Mouse (Mus musculus) lung, embryonic 16.5 days (tissue): Measurements from ENCODE around the gene Gm49355. TPM values are rescaled to one million over a fixed set of nuclear protein-coding genes. Genes with fewer than 3 reads are reported as not detected.

Source experiments
- ATAC-seq: fragments of 200-750 bp; cut with Nextera tagmentation; 2 replicates; pipeline ENCODE4 v1.8.0; 2017; ENCODE audit warnings: low read depth, mild to moderate bottlenecking, moderate library complexity
- H3K27ac ChIP-seq: fragments of 300-500 bp; sonication (generic); 2 replicates; pipeline ENCODE4 v1.5.1; 2014; ENCODE audit warnings: mild to moderate bottlenecking, control low read depth, low read length
- H3K27me3 ChIP-seq: fragments of 300-500 bp; sonication (generic); 2 replicates; pipeline ENCODE4 v1.6.1; 2014; ENCODE audit warnings: low read depth, low read length, mixed read lengths; ENCODE audit not compliant: control insufficient read depth, insufficient read depth
- H3K36me3 ChIP-seq: fragments of 300-500 bp; sonication (generic); 2 replicates; pipeline ENCODE4 v1.6.1; 2014; ENCODE audit warnings: low read length; ENCODE audit not compliant: control insufficient read depth, insufficient read depth
- H3K4me1 ChIP-seq: fragments of 300-500 bp; sonication (generic); replicated peaks from 2 replicates; pipeline ENCODE4 v1.6.1; 2014; ENCODE audit warnings: low read length, mixed read lengths; ENCODE audit not compliant: control insufficient read depth, insufficient read depth
- H3K4me2 ChIP-seq: fragments of 300-500 bp; sonication (generic); 2 replicates; pipeline ENCODE4 v1.6.1; 2014; ENCODE audit warnings: low read depth, low read length, control low read depth
- H3K4me3 ChIP-seq: fragments of 300-500 bp; sonication (generic); 2 replicates; pipeline ENCODE4 v1.5.1; 2014; ENCODE audit warnings: mild to moderate bottlenecking, low read length, control low read depth
- H3K9ac ChIP-seq: fragments of 300-500 bp; sonication (generic); 2 replicates; pipeline ENCODE4 v1.6.1; 2014; ENCODE audit warnings: low read length, control low read depth
- H3K9me3 ChIP-seq: fragments of 300-500 bp; sonication (generic); 2 replicates; pipeline ENCODE4 v1.6.1; 2016; ENCODE audit warnings: low read length; ENCODE audit not compliant: control insufficient read depth
- WGBS: fragments of 180-500 bp; shearing (Covaris S2); extraction: QIAGEN DNeasy Blood & Tissue Kit; methylation state at CpG from one replicate; pipeline ENCODE4 v1.1.7; 2014; 5-methylcytosine and 5-hydroxymethylcytosine counted together
- polyA plus RNA-seq: library from polyadenylated mRNA; unstranded; fragments of >200 nt; fragmentation: Nextera tagmentation; extraction: Ambion mirVana; gene quantifications from 2 replicates; pipeline ENCODE4 v1.2.1, GENCODE M21; 2015

Gene Gm49355
- polyA plus RNA-seq, 1 experiment from 2014 or later, result 0.15 TPM

DNA sequence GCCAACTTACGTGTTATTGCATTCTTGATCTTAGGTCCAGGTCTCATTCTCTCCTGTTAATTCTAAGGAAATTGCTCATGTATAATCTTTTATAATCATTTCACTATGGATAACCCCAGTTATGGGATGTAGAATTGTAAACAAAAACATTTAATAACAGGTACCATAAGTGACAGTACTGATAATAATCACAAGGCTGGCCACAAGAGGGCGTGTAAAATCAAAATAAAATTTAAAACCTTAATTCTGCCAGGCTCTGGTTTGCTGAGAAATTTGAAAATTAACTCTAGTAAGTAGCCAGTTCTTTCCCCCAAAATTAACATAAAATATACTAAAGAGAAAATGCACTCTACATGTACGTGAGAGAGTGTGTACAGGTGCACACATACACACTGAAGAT lies 16.9 kb downstream of the Gm49355 start:
- no peak for ATAC-seq
- Histone ChIP-seq H3K9me3 (no peaks in the 10 kb centered on the region), H3K4me1 (peaks cover 4% of the 10 kb centered on the region; the same call in 1 of the 2 replicates), H3K4me3 (no peak overlapping the region), H3K27me3 (no peaks in the 10 kb centered on the region), H3K36me3 (no peaks in the 10 kb centered on the region; the same call in 1 of the 2 replicates), H3K27ac (no peak overlapping the region), H3K4me2 (no peak overlapping the region), H3K9ac (no peak overlapping the region)
- 62% methylated on average over 3 of the region's 3 CpGs for WGBS

DNA sequence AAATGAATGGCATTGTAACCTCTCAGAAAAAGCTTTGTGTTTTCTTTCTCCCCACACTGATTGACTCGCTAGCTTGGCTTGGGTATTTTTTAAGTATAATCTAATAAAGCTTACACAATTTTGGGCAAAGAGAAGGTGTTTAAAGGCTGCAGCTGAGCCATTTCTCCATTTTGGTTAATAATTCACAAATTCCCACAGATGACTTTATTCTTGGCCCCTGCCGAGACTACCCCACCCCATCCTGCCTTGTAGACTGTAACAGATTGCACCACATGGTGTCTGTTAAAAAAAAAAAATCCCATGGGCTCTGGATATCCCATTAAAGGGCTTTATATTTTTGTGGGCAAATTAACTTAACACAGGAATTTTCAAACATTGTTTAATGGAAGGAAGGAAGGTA lies 19.3 kb downstream of the Gm49355 start:
- H3K27me3 ChIP-seq, result no peaks in the 10 kb centered on the region
- no peaks in the 10 kb centered on the region for H3K9me3 ChIP-seq
- no peak overlapping the region for H3K4me2 ChIP-seq
- H3K27ac ChIP-seq, result no peak overlapping the region
- H3K9ac ChIP-seq, result no peak overlapping the region
- H3K36me3 ChIP-seq, result no peaks in the 10 kb centered on the region; the same call in 1 of the 2 replicates
- 54% methylated on average over 2 of the region's 2 CpGs for WGBS
- ATAC-seq, result no peak
- H3K4me1 ChIP-seq, result peaks cover 4% of the 10 kb centered on the region; the same call in 1 of the 2 replicates
- no peak overlapping the region for H3K4me3 ChIP-seq

DNA sequence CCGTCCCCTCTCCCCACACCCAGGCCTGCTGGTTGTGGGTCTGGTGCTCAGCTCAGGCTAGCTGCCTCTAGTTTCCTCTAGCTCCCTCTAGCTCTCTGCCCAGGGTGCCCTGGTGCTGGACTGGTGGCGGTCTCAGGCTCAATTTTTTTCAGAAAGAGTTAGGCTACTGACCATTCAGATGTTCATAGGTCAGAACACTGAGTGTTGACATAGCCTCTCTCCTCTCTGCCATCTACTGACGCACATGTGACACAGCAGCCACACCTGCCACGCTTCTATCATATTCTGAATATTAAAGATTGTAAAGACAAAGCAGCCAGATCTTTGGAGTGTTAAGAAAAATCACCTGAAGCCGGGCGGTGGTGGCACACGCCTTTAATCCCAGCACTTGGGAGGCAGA lies 49.8 kb downstream of the Gm49355 start:
- WGBS, result 71% methylated on average over 7 of the region's 7 CpGs
- H3K27ac ChIP-seq, result no peak overlapping the region
- no peak overlapping the region for H3K4me3 ChIP-seq
- H3K4me2 ChIP-seq, result no peak overlapping the region
- peaks cover 31% of the 10 kb centered on the region for H3K27me3 ChIP-seq
- H3K4me1 ChIP-seq, result no peaks in the 10 kb centered on the region
- no peak for ATAC-seq
- no peaks in the 10 kb centered on the region for H3K36me3 ChIP-seq
- H3K9me3 ChIP-seq, result no peaks in the 10 kb centered on the region
- no peak overlapping the region for H3K9ac ChIP-seq

DNA sequence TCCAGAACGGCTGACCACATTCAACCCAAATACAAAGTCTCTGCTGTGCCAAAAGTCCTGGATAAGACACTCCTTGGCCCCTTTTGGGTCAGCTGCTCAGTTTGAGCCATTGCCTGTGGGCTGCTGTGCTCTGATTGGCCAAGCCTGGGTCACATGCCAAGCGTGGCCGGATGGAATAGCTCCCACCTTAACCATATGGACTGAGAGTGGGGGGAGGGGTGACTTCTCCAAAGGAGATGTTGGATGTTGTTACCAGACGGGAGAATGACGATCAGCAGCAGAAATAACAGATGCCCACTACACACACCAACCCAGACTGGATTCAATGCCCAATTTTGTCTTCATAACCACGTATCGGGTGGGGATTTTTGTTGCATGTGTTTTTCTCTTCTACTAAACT lies 51.1 kb downstream of the Gm49355 start:
- Histone ChIP-seq H3K27me3 (peaks cover 41% of the 10 kb centered on the region), H3K9ac (no peak overlapping the region), H3K4me2 (no peak overlapping the region), H3K27ac (no peak overlapping the region), H3K4me3 (no peak overlapping the region), H3K36me3 (no peaks in the 10 kb centered on the region), H3K9me3 (no peaks in the 10 kb centered on the region), H3K4me1 (no peaks in the 10 kb centered on the region)
- ATAC-seq, result no peak
- WGBS, result 33% methylated on average over 7 of the region's 7 CpGs

DNA sequence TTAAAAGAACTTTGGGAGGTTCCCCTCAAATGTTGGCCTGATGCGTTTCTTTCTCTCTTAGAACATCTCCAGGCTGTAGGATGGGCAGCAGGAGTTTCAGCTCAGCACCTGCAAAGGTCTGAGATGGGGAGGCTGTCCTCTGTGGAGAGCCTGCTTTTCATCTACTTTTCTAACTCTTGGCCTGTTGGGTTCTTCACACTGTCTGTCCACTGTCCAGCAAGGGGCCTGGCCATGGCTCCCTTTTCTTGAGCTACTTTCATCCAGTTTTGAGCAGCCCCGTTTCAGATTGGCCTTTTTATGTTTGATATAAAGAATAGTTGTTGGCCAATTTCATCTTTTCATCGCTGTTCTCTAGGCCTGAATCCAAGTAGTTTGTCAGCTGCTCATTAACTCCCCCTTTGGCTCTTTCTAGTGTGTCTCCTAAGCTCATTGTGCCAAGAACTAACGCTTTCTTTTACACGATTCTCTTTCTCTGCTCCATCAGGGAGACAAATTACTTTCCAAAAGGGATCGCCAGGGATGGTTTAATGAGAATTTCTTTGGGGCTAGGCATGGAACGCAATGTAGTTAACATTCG lies 53.7 kb downstream of the Gm49355 start:
- H3K9ac ChIP-seq, result no peak overlapping the region
- H3K36me3 ChIP-seq, result no peaks in the 10 kb centered on the region
- 5% methylated on average over 8 of the region's 8 CpGs for WGBS
- no peaks in the 10 kb centered on the region; the same call in 1 of the 2 replicates for H3K4me1 ChIP-seq
- no peak overlapping the region for H3K4me2 ChIP-seq
- no peak overlapping the region for H3K27ac ChIP-seq
- no peak overlapping the region for H3K4me3 ChIP-seq
- no peak for ATAC-seq
- H3K27me3 ChIP-seq, result peaks cover 67% of the 10 kb centered on the region
- H3K9me3 ChIP-seq, result no peaks in the 10 kb centered on the region

DNA sequence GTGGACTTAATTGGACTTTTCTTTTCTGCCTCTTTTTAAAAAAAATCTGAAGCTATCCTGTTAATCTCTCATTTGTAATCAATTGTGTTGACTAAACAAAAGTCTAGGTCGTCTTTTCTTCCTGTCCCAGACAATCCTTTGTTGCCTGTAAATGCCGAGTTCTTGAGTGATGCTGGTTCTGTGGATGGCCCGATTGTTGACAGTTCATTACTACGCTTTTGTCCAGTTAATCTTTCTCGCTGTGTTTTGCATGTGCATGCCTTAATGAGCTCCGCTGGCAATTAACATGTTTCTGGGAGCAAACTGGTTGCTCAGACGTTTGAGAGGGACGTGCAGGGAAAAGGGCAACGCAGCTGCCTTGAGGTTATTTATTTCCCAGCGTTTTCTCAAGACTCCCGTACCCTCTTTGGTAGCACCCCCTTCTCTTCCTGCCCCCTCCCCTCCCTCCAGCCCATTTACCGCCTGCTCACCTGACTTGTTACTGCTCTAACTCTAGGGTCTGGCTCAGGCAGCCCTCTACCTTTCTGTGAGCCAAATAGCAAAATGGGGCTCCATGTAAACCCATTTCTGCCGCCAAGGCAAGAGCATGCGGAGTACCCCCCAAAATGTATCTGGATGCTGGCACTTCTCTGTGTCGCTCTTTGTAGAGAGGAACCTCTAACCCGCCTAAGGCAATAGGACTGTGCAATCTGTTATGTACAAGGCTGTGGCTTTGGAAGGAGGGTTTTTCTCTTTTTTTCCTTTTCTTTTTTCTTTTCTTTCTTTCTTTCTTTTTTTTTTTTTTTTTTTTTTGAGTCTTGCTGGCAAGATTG lies 54.4 kb downstream of the Gm49355 start:
- no peak overlapping the region for H3K27ac ChIP-seq
- no peak overlapping the region for H3K4me3 ChIP-seq
- H3K27me3 ChIP-seq, result peaks cover 73% of the 10 kb centered on the region
- no peaks in the 10 kb centered on the region; the same call in 1 of the 2 replicates for H3K4me1 ChIP-seq
- 2% methylated on average over 16 of the region's 16 CpGs for WGBS
- ATAC-seq, result no peak
- no peaks in the 10 kb centered on the region for H3K36me3 ChIP-seq
- no peaks in the 10 kb centered on the region for H3K9me3 ChIP-seq
- H3K4me2 ChIP-seq, result no peak overlapping the region
- no peak overlapping the region for H3K9ac ChIP-seq

DNA sequence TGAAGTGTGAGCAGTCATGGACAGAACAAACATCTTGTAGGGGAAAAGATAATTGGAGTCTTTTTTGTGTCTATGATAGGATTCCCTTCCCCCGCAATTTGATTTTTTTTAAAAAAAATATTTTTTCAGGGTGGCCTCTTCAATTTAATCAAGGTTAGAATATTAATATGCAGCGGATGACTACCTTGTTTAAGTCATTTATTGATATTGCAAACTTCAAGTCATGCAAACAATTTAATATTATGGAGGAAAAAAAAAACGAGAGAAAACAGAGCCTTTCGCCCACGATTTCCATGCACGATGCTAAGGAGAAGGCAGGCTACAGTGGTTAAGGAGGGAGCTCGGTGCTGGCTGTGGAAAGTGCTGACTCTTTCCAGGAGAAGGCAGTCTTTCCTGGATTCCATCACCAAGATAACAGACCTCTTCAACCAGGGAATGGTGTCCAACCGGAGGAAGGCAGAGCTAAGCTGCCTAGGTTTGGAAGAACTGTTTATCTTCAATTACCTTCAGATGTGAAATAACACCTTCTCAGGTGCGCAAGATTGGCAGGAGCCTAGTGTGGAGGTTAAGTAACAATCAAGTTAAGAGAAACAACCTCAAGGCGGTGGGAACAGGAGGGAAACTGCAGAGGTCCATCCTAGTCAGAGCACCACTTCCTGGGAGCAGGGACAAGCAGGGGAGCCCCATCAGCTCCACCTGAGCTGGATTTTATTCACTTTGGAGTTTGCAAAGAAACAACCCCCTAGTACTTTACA lies 55.2 kb downstream of the Gm49355 start:
- Histone ChIP-seq H3K9me3 (no peaks in the 10 kb centered on the region), H3K4me3 (no peak overlapping the region), H3K9ac (no peak overlapping the region), H3K4me1 (no peaks in the 10 kb centered on the region; the same call in 1 of the 2 replicates), H3K36me3 (no peaks in the 10 kb centered on the region), H3K4me2 (no peak overlapping the region), H3K27me3 (peaks cover 81% of the 10 kb centered on the region), H3K27ac (no peak overlapping the region)
- WGBS, result 2% methylated on average over 10 of the region's 10 CpGs
- no peak for ATAC-seq

DNA sequence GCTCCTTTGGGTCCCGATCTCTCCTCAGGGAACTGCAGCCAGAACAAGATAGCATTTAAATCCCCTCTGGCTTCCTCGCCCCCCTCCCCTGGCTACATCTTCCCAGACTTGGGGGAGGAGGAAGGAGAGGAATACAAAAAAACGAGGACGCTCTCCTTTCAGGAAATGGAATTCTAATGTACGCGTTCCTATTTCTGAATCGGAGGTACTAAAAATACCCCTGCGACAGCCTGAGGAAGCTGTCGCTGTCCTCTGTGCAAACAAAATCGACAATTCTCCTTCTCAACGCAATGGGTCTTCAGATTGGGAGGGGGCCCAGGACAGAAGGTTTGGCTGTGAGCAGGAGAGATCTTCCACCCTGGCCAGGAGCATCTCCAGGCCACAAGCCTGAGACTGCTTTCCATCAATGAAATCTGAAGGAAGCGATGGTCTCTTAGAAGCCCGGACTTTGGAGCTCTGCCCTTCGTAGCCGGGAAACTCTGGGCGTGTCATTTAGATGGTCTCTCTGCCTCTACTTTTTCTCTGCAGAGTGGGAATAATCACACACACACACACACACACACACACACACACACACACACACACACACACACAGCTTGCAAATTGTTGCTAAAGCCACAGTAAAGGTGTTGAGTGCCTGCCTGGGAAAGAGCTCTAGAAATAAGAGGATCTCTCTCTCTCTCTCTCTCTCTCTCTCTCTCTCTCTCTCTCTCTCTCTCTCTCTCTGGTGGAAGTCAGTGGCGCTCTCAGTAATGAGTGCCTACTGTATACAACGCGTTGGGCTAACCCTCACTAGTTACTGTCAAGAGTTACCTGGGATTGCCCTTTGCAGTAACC lies 56.7 kb downstream of the Gm49355 start:
- Histone ChIP-seq H3K4me3 (no peak overlapping the region), H3K4me1 (no peaks in the 10 kb centered on the region; the same call in 1 of the 2 replicates), H3K4me2 (no peak overlapping the region), H3K9me3 (no peaks in the 10 kb centered on the region), H3K9ac (no peak overlapping the region), H3K27ac (no peak overlapping the region), H3K27me3 (peaks cover 91% of the 10 kb centered on the region), H3K36me3 (no peaks in the 10 kb centered on the region)
- WGBS, result under 1% methylated on average over 19 of the region's 19 CpGs
- no peak for ATAC-seq
